Comparison of ENCODE assay signal across 10 mouse cellular contexts in genomic region chr2:32633660-32634059, GRCm38 (mm10). TPM values are rescaled to one million over a fixed set of nuclear protein-coding genes. Genes with fewer than 3 reads are reported as not detected.
DNase-seq lines count a peak whose midpoint lies in the region; ATAC-seq lines count a peak whose summit lies in the region.
"Had no signal": no experiment of that assay in that cellular context is flagged by ENCODE, and none has a peak within 500 bp of the region (broad histone marks: within the 10 kb centered on the region; RNA-seq: fewer than 3 reads in every experiment).

No protein-coding gene starts in this region.

- no peaks in the 10 kb centered on the region for H3K27me3 ChIP-seq in heart, embryonic 12.5 days (replicated peaks)
- H3K27me3 ChIP-seq in limb, embryonic 10.5 days (ENCODE audit: low read depth, poor library complexity, severe bottlenecking) = no peaks in the 10 kb centered on the region
- H3K27me3 ChIP-seq: liver, embryonic 15.5 days had no signal

- 58% methylated on average over 5 of the region's 5 CpGs for WGBS in heart, embryonic 12.5 days
- 66% methylated on average over 5 of the region's 5 CpGs for WGBS in limb, embryonic 10.5 days

- H3K4me3 ChIP-seq in heart, embryonic 12.5 days = no peak overlapping the region
- H3K4me3 ChIP-seq in limb, embryonic 10.5 days = no peak overlapping the region
- H3K4me3 ChIP-seq: liver, embryonic 15.5 days had no signal

- no peak overlapping the region for H3K4me2 ChIP-seq in heart, embryonic 12.5 days
- H3K4me2 ChIP-seq: liver, embryonic 15.5 days had no signal

- peak; percentile 54 to 66 for DNase-seq in adrenal gland, adult (ENCODE audit: inconsistent age in 2 of 2, low spot score in 1 of 2)
- DNase-seq in adrenal gland, postnatal 10 days = no peak
- DNase-seq in MN1 (ENCODE audit: low spot score) = peak; percentile 52
- DNase-seq in limb, embryonic 10.5 days (ENCODE audit: low spot score) = no peak
- DNase-seq in ovary, postnatal 36 days (ENCODE audit: low spot score) = no peak
- no peak for DNase-seq in spleen, postnatal 10 days (ENCODE audit: low spot score in 2 of 2)

- H3K9me3 ChIP-seq in heart, embryonic 12.5 days (replicated peaks) = no peaks in the 10 kb centered on the region
- H3K9me3 ChIP-seq in limb, embryonic 10.5 days (replicated peaks) = no peaks in the 10 kb centered on the region
- H3K9me3 ChIP-seq: liver, embryonic 15.5 days had no signal

- H3K36me3 ChIP-seq in heart, embryonic 12.5 days = peaks cover 53% of the 10 kb centered on the region
- peaks cover 13% of the 10 kb centered on the region for H3K36me3 ChIP-seq in limb, embryonic 10.5 days
- H3K36me3 ChIP-seq: liver, embryonic 15.5 days had no signal

- H3K27ac ChIP-seq in heart, embryonic 12.5 days (ENCODE audit: poor library complexity, severe bottlenecking) = peak overlapping the region; percentile 63; the same call in 1 of the 2 replicates
- peak overlapping the region; percentile 64; the same call in 1 of the 2 replicates for H3K27ac ChIP-seq in limb, embryonic 10.5 days
- H3K27ac ChIP-seq: liver, embryonic 15.5 days had no signal

- no peak for ATAC-seq in heart, embryonic 12.5 days (ENCODE audit: insufficient number of reproducible peaks, low FRiP score)
- no peak for ATAC-seq in granulocyte monocyte progenitor cell, adult 5-6 weeks (replicated peaks; ENCODE audit: poor library complexity, severe bottlenecking)

- H3K9ac ChIP-seq in heart, embryonic 12.5 days = no peak overlapping the region
- H3K9ac ChIP-seq: liver, embryonic 15.5 days had no signal

- H3K4me1 ChIP-seq in heart, embryonic 12.5 days (replicated peaks) = peaks cover 55% of the 10 kb centered on the region
- H3K4me1 ChIP-seq in limb, embryonic 10.5 days = peaks cover 48% of the 10 kb centered on the region

RNA-seq across cellular contexts. Expression of gene Ak1, which starts 12.1 kb away (rescaled TPM):
- 100 to 1,000 TPM in 1 of 2 experiments, 10 to 100 TPM in 1; 71.5 to 143 TPM for total RNA-seq in adrenal gland, postnatal 10 days (2021)
- polyA plus RNA-seq in heart, embryonic 12.5 days (2016; fragmentation: Nextera tagmentation; extraction: Ambion mirVana) = 285 and 294 TPM in 2 replicates
- polyA plus RNA-seq in limb, embryonic 10.5 days (2016; fragmentation: Nextera tagmentation; extraction: Ambion mirVana) = 21.6 and 35.7 TPM in 2 replicates
- total RNA-seq in granulocyte monocyte progenitor cell, adult 5-6 weeks (2014; fragmentation: Nextera tagmentation) = 3.4 TPM in 1 of 2 replicates, not detected in the other
- 0.78 and 3.3 TPM in 2 replicates for total RNA-seq in granulocyte monocyte progenitor cell, adult 5-6 weeks (2017)
- total RNA-seq: neutrophil, adult 5-6 weeks had no signal

RNA-seq across cellular contexts. Expression of gene Eng, which starts 12.7 kb away (rescaled TPM):
- 10 to 100 TPM; 97.9 to 99.9 TPM for total RNA-seq in adrenal gland, postnatal 10 days (2021)
- polyA plus RNA-seq in heart, embryonic 12.5 days (2016; fragmentation: Nextera tagmentation; extraction: Ambion mirVana) = 159 and 168 TPM in 2 replicates
- polyA plus RNA-seq in limb, embryonic 10.5 days (2016; fragmentation: Nextera tagmentation; extraction: Ambion mirVana) = 27.9 and 28.5 TPM in 2 replicates
- total RNA-seq in granulocyte monocyte progenitor cell, adult 5-6 weeks (2014; fragmentation: Nextera tagmentation) = 11.0 and 28.9 TPM in 2 replicates
- total RNA-seq in granulocyte monocyte progenitor cell, adult 5-6 weeks (2017) = 4.0 and 6.0 TPM in 2 replicates
- total RNA-seq: neutrophil, adult 5-6 weeks had no signal

RNA-seq across cellular contexts. Expression of gene St6galnac6, which starts 34.2 kb away (rescaled TPM):
- 10 to 100 TPM; 55.2 to 64.1 TPM for total RNA-seq in adrenal gland, postnatal 10 days (2021)
- 31.6 and 35.3 TPM in 2 replicates for polyA plus RNA-seq in heart, embryonic 12.5 days (2016; fragmentation: Nextera tagmentation; extraction: Ambion mirVana)
- 11.8 and 16.7 TPM in 2 replicates for polyA plus RNA-seq in limb, embryonic 10.5 days (2016; fragmentation: Nextera tagmentation; extraction: Ambion mirVana)
- total RNA-seq in granulocyte monocyte progenitor cell, adult 5-6 weeks (2014; fragmentation: Nextera tagmentation) = 16.2 and 19.0 TPM in 2 replicates
- total RNA-seq in granulocyte monocyte progenitor cell, adult 5-6 weeks (2017) = 11.3 and 14.2 TPM in 2 replicates

RNA-seq across cellular contexts. Expression of gene St6galnac4, which starts 46.8 kb away (rescaled TPM):
- 10 to 100 TPM; 14.3 to 14.7 TPM for total RNA-seq in adrenal gland, postnatal 10 days (2021)
- 45.6 and 47.2 TPM in 2 replicates for polyA plus RNA-seq in heart, embryonic 12.5 days (2016; fragmentation: Nextera tagmentation; extraction: Ambion mirVana)
- 26.0 and 26.1 TPM in 2 replicates for polyA plus RNA-seq in limb, embryonic 10.5 days (2016; fragmentation: Nextera tagmentation; extraction: Ambion mirVana)
- 37.5 and 51.7 TPM in 2 replicates for total RNA-seq in granulocyte monocyte progenitor cell, adult 5-6 weeks (2014; fragmentation: Nextera tagmentation)
- 26.0 and 31.9 TPM in 2 replicates for total RNA-seq in granulocyte monocyte progenitor cell, adult 5-6 weeks (2017)

RNA-seq across cellular contexts. Expression of gene 9430097D07Rik, which starts 58.2 kb away (rescaled TPM):
- total RNA-seq in adrenal gland, postnatal 10 days (2021) = not detected
- polyA plus RNA-seq in heart, embryonic 12.5 days (2016; fragmentation: Nextera tagmentation; extraction: Ambion mirVana) = 0.18 and 0.24 TPM in 2 replicates
- 0.24 TPM in 1 of 2 replicates, not detected in the other for polyA plus RNA-seq in limb, embryonic 10.5 days (2016; fragmentation: Nextera tagmentation; extraction: Ambion mirVana)
- total RNA-seq in granulocyte monocyte progenitor cell, adult 5-6 weeks (2014; fragmentation: Nextera tagmentation) = not detected in 2 replicates
- total RNA-seq in granulocyte monocyte progenitor cell, adult 5-6 weeks (2017) = not detected in 2 replicates
- total RNA-seq: neutrophil, adult 5-6 weeks had no signal
- polyA plus RNA-seq: liver, embryonic 15.5 days had no signal

Comparison
In these comparisons a context has a peak if more than half of its experiments do, and no peak if none do; other contexts are left out.
1. DNase-seq: peak in adrenal gland, adult (2 of 2) and MN1 (single experiment); none in adrenal gland, postnatal 10 days (single experiment), limb, embryonic 10.5 days (single experiment), ovary, postnatal 36 days (single experiment) and spleen, postnatal 10 days (0 of 2).
2. RNA of gene Ak1, which starts 12.1 kb away (total RNA-seq): 71.5 to 143 TPM in adrenal gland, postnatal 10 days; 0.78 to 3.4 TPM in granulocyte monocyte progenitor cell, adult 5-6 weeks; every median in the first group is over 10 times any median in the second.